Mouse (Mus musculus) ES-Bruce4 (cell line): ENCODE measurements around the gene Ddx42.

Source experiments
- CTCF ChIP-seq: IDR thresholded peaks from one replicate; pipeline ENCODE4 v1.8.1; 2011; ENCODE audit warnings: low read depth, low read length
- EP300 ChIP-seq: IDR thresholded peaks from 2 replicates; pipeline ENCODE4 v1.6.1; 2011; ENCODE audit warnings: low read depth, low read length; ENCODE audit not compliant: insufficient read depth
- POLR2A ChIP-seq: IDR thresholded peaks from one replicate; pipeline ENCODE4 v1.8.1; 2011; ENCODE audit warnings: low read length; ENCODE audit not compliant: insufficient read depth

DNA sequence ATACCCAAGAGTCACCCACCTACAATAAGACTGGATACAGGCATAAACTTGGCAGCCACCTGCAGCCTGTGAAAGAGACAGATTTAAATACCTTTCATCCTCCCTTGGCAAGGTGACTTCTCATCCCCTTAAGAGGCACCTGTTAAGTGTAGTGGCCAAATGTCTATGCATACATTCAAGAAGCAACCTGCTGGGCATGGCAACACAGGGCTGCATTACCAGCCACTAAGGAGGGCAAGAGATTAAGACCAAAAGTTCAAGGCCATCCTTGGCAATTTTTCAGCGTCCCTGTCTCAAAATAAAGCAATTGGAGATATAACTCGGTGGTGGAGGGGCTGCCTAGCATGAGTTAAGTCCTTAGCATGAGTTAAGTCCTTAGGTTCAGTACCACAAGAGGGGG lies 38.0 kb downstream of the Ddx42 start:
- no peak for TF ChIP-seq POLR2A
- no peak for TF ChIP-seq CTCF
- no peak for TF ChIP-seq EP300
